In genomic region chr4:63019428-63019858, GRCm38 (mm10) we compare ENCODE assay signal across 9 mouse cellular contexts. TPM values are rescaled to one million over a fixed set of nuclear protein-coding genes. Genes with fewer than 3 reads are reported as not detected.
A peak's percentile ranks its signal among the peaks of the same experiment; 100 is the strongest.
DNase-seq lines count a peak whose midpoint lies in the region; ATAC-seq and TF ChIP-seq lines count a peak whose summit lies in the region.
"Had no signal": no experiment of that assay in that cellular context is flagged by ENCODE, and none has a peak within 500 bp of the region (broad histone marks: within the 10 kb centered on the region; RNA-seq: fewer than 3 reads in every experiment).

No protein-coding gene starts in this region.

- intact Hi-C loops in left cerebral cortex, postnatal 25 days (cut with DNase I): no loop called here

- no peak for TF ChIP-seq POLR2A in thymus, adult 2 months (IDR thresholded peaks at IDR 0.05; ENCODE audit: control insufficient read depth, extremely low read depth, insufficient read depth, low read length, poor library complexity)

- H3K4me1 ChIP-seq in forebrain, embryonic 13.5 days: 0 out of 2 replicates have a peak, but pooled peaks cover 4% of the 10 kb centered on the region
- H3K4me1 ChIP-seq in forebrain, embryonic 10.5 days: 0 out of 2 replicates have a peak, but pooled peaks cover 4% of the 10 kb centered on the region
- peaks cover 17% of the 10 kb centered on the region for H3K4me1 ChIP-seq in hindbrain, embryonic 13.5 days (replicated peaks)
- H3K4me1 ChIP-seq in liver, embryonic 13.5 days (replicated peaks): peaks cover 9% of the 10 kb centered on the region; the same call in 1 of the 2 replicates
- no peaks in the 10 kb centered on the region for H3K4me1 ChIP-seq in thymus, adult 2 months (replicated peaks; ENCODE audit: control insufficient read depth, insufficient read depth, low read length)

- peak; percentile 50; the same call in 1 of the 2 replicates for ATAC-seq in forebrain, embryonic 13.5 days
- peak; percentile 53 for ATAC-seq in hindbrain, embryonic 13.5 days (ENCODE audit: low FRiP score)
- peak; percentile 48; the same call in 1 of the 2 replicates for ATAC-seq in liver, embryonic 13.5 days (ENCODE audit: low read depth)

- WGBS in forebrain, embryonic 13.5 days: 83% methylated on average over 4 of the region's 4 CpGs
- WGBS in forebrain, embryonic 10.5 days: 83% methylated on average over 4 of the region's 4 CpGs
- 87% methylated on average over 4 of the region's 4 CpGs for WGBS in hindbrain, embryonic 13.5 days
- 45% methylated on average over 4 of the region's 4 CpGs for WGBS in liver, embryonic 13.5 days (ENCODE audit: insufficient replicate concordance)
- WGBS in thymus, adult 2 months: 70% methylated on average over 4 of the region's 4 CpGs

- TF ChIP-seq CTCF in thymus, adult 2 months (IDR thresholded peaks at IDR 0.05; ENCODE audit: borderline replicate concordance, control insufficient read depth, extremely low read depth, insufficient read depth, low read length, poor library complexity): no peak

- no peak overlapping the region for H3K4me2 ChIP-seq in forebrain, embryonic 13.5 days
- no peak overlapping the region for H3K4me2 ChIP-seq in hindbrain, embryonic 13.5 days
- H3K4me2 ChIP-seq in liver, embryonic 13.5 days: no peak overlapping the region

- no peak overlapping the region for H3K4me3 ChIP-seq in forebrain, embryonic 13.5 days
- H3K4me3 ChIP-seq in forebrain, embryonic 10.5 days: no peak overlapping the region
- no peak overlapping the region for H3K4me3 ChIP-seq in hindbrain, embryonic 13.5 days
- H3K4me3 ChIP-seq in liver, embryonic 13.5 days (replicated peaks): no peak overlapping the region
- H3K4me3 ChIP-seq in thymus, adult 2 months (ENCODE audit: control insufficient read depth, insufficient read depth, low read length): no peak overlapping the region

- no peak for DNase-seq in forebrain, embryonic 10.5 days (ENCODE audit: extremely low spot score, low spot score)
- DNase-seq in A20 (ENCODE audit: low read depth, low spot score): peak; percentile 10
- DNase-seq in liver, embryonic 13.5 days: no peak
- DNase-seq in left cerebral cortex, postnatal 25 days (ENCODE audit: low spot score in 2 of 2): no peak
- no peak for DNase-seq in ovary, postnatal 36 days (ENCODE audit: low spot score)
- no peak for DNase-seq in thymus, adult 2 months

- H3K9me3 ChIP-seq in forebrain, embryonic 13.5 days (replicated peaks): peaks cover 11% of the 10 kb centered on the region; the same call in 1 of the 2 replicates
- H3K9me3 ChIP-seq in forebrain, embryonic 10.5 days: peaks cover 8% of the 10 kb centered on the region; the same call in 1 of the 2 replicates
- no peaks in the 10 kb centered on the region for H3K9me3 ChIP-seq in hindbrain, embryonic 13.5 days
- no peaks in the 10 kb centered on the region for H3K9me3 ChIP-seq in liver, embryonic 13.5 days (replicated peaks)

- no peak overlapping the region for H3K9ac ChIP-seq in forebrain, embryonic 13.5 days
- H3K9ac ChIP-seq in hindbrain, embryonic 13.5 days: no peak overlapping the region
- H3K9ac ChIP-seq in liver, embryonic 13.5 days: no peak overlapping the region

- no peaks in the 10 kb centered on the region for H3K27me3 ChIP-seq in forebrain, embryonic 13.5 days
- H3K27me3 ChIP-seq in forebrain, embryonic 10.5 days (ENCODE audit: poor library complexity, severe bottlenecking): no peaks in the 10 kb centered on the region
- H3K27me3 ChIP-seq in hindbrain, embryonic 13.5 days: no peaks in the 10 kb centered on the region
- H3K27me3 ChIP-seq in liver, embryonic 13.5 days: no peaks in the 10 kb centered on the region
- no peaks in the 10 kb centered on the region for H3K27me3 ChIP-seq in thymus, adult 2 months (ENCODE audit: control insufficient read depth, insufficient read depth, low read length)

- no peak overlapping the region for H3K27ac ChIP-seq in forebrain, embryonic 13.5 days
- no peak overlapping the region for H3K27ac ChIP-seq in forebrain, embryonic 10.5 days
- no peak overlapping the region for H3K27ac ChIP-seq in hindbrain, embryonic 13.5 days
- H3K27ac ChIP-seq in liver, embryonic 13.5 days: no peak overlapping the region
- H3K27ac ChIP-seq in thymus, adult 2 months (ENCODE audit: control insufficient read depth, insufficient read depth, low read length): no peak overlapping the region

- no peaks in the 10 kb centered on the region for H3K36me3 ChIP-seq in forebrain, embryonic 13.5 days (ENCODE audit: poor library complexity, severe bottlenecking)
- H3K36me3 ChIP-seq in forebrain, embryonic 10.5 days (replicated peaks): peaks cover 6% of the 10 kb centered on the region; the same call in 1 of the 2 replicates
- peaks cover 4% of the 10 kb centered on the region; the same call in 1 of the 2 replicates for H3K36me3 ChIP-seq in hindbrain, embryonic 13.5 days
- H3K36me3 ChIP-seq in liver, embryonic 13.5 days: no peaks in the 10 kb centered on the region
- H3K36me3 ChIP-seq in thymus, adult 2 months (ENCODE audit: control insufficient read depth, insufficient read depth, low read length): no peaks in the 10 kb centered on the region
- H3K36me3 ChIP-seq: G1E had no signal

RNA-seq across cellular contexts. Expression of gene Zfp618, which starts 54.1 kb away (rescaled TPM):
- 21.7 and 25.2 TPM in 2 replicates for polyA plus RNA-seq in forebrain, embryonic 13.5 days (2015; fragmentation: Nextera tagmentation; extraction: Ambion mirVana)
- polyA plus RNA-seq in forebrain, embryonic 10.5 days (2016; fragmentation: Nextera tagmentation; extraction: Ambion mirVana): 21.4 and 23.3 TPM in 2 replicates
- 37.9 and 41.5 TPM in 2 replicates for polyA plus RNA-seq in hindbrain, embryonic 13.5 days (2015; fragmentation: Nextera tagmentation; extraction: Ambion mirVana)
- 2.1 and 4.3 TPM in 2 replicates for polyA plus RNA-seq in liver, embryonic 13.5 days (2015; fragmentation: Nextera tagmentation; extraction: Ambion mirVana)
- 1 to 10 TPM; 6.3 to 7.3 TPM for total RNA-seq in left cerebral cortex, postnatal 25 days (2021)
- 1.1 and 1.9 TPM in 2 replicates for polyA plus RNA-seq in thymus, adult 2 months (2012; rRNA removed)
- polyA plus RNA-seq: G1E had no signal
